Mouse (Mus musculus) subcutaneous adipose tissue, adult 2 months (tissue): ENCODE data around the gene Ptpn4. TPM values are rescaled to one million over a fixed set of nuclear protein-coding genes. Genes with fewer than 3 reads are reported as not detected.

ENCODE experiments used
- polyA plus RNA-seq: library from polyadenylated mRNA; depleted of rRNA; stranded (reverse); fragments of >200 nt; gene quantifications from 2 replicates; pipeline ENCODE4 v1.2.3, GENCODE M21; 2012; ENCODE audit warnings: low replicate concordance; rRNA removed

Ptpn4 gene
- 4.6 and 6.6 TPM in 2 replicates for polyA plus RNA-seq

DNA sequence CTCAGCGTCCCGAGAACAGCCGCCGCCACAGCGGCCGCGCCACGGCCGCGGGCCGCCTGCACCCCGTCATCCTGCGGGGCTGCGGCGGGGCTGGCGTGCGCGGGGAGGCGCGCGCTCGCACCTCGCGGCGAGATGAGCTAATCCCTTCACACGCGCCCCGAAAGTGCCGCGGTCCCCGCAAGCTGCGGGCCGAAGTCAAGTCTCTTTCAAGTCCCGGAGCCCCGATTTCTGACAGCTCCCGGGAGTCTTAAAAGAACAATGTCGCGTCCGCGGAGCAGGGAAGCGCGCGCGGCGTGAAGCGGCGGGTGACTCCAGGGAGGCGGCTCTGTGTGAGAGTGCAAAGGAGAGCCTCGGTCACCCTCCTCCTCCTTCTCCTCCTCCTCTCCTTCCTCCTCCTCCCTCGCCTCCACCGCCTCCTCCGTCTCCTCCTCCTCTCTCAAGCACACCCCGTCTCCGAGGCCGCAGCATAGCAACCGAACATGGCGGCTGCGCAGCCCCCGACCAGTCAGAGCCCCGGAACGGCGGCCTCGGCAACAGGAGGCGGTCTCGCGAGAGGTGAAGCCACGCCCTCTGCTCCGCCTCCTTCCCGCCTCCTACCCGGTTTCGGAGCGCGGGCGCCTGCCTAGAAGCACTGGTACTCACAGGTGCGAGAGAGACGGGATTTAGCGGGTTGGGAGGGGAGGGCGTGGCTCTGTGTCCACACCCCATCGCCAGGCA is at the start of gene Ptpn4:
Gene Ptpn4 (minus strand): TSS at position 579 of the 717 bp plus-strand sequence.

GRCm38 (mm10) chr1:119648205-119649111 is 189.0 kb downstream of the Ptpn4 start, which contains the start of gene Epb41l5:
Epb41l5 (minus strand) TSS chr1:119649000.

Other genes with a start within 250 kb of the Ptpn4 start
- 3.5 and 10.9 TPM in 2 replicates for gene Epb41l5, start 188.6 kb downstream of the Ptpn4 start, polyA plus RNA-seq
- 8.0 and 9.8 TPM in 2 replicates for gene Tmem177, start 75.6 kb upstream of the Ptpn4 start, polyA plus RNA-seq
- gene Cfap221, start 159.6 kb upstream of the Ptpn4 start, polyA plus RNA-seq, result 0.14 and 0.73 TPM in 2 replicates
- 3.4 and 12.6 TPM in 2 replicates for gene Sctr, start 169.3 kb upstream of the Ptpn4 start, polyA plus RNA-seq
- 19.8 and 54.8 TPM in 2 replicates for gene Tmem37, start 236.5 kb upstream of the Ptpn4 start, polyA plus RNA-seq